ENCODE assay signal across 8 mouse cellular contexts in the genomic region with DNA sequence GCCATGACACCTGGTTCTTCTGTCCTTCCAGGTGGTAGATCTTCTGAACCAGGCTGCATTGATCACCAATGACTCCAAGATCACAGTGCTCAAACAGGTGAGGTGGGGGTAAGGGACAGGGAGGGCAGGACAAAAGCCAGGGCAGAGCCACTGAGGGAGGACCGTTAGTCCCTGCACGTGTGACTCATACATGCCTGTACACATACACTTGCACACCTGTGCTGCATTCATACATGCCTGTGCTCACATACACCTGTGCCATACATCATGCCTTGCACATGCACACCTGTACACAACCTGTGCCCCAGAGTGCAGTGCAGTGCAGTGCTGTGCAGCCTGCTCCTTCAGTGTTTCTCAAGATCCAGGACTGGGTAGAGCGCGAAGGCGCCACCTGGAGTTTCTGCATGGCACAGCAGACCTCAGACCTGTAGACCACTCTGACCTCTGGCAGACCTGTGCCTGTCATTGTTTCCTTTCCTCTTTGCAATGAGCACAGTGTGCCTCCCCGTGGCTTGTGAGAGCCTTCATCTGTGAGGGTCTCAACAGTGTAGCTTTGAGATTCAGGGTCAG. TPM values are rescaled to one million over a fixed set of nuclear protein-coding genes. Genes with fewer than 3 reads are reported as not detected.
A peak's percentile ranks its signal among the peaks of the same experiment; 100 is the strongest.
DNase-seq lines count a peak whose midpoint lies in the region; ATAC-seq lines count a peak whose summit lies in the region.

No protein-coding gene starts in this region.

- peaks cover 40% of the 10 kb centered on the region for H3K36me3 ChIP-seq in ES-E14 (ENCODE audit: control insufficient read depth, insufficient read depth, low read length, poor library complexity, severe bottlenecking)
- peaks cover 53% of the 10 kb centered on the region for H3K36me3 ChIP-seq in embryonic facial prominence, embryonic 15.5 days
- peaks cover 31% of the 10 kb centered on the region for H3K36me3 ChIP-seq in hindbrain, embryonic 16.5 days (ENCODE audit: control insufficient read depth, insufficient read depth, low read length)
- H3K36me3 ChIP-seq in liver, embryonic 12.5 days = peaks cover 60% of the 10 kb centered on the region
- peaks cover 34% of the 10 kb centered on the region for H3K36me3 ChIP-seq in neural tube, embryonic 14.5 days (ENCODE audit: control insufficient read depth, insufficient read depth, low read length)

- 60% methylated on average over 6 of the region's 6 CpGs for WGBS in embryonic facial prominence, embryonic 15.5 days
- WGBS in hindbrain, embryonic 16.5 days = 66% methylated on average over 6 of the region's 6 CpGs
- 68% methylated on average over 6 of the region's 6 CpGs for WGBS in liver, embryonic 12.5 days (ENCODE audit: insufficient replicate concordance)
- WGBS in neural tube, embryonic 14.5 days = 64% methylated on average over 6 of the region's 6 CpGs

- in situ Hi-C loops in ES-E14 (cut with MboI; ENCODE audit: low sequenced_read_pairs in 2 of 2, unreplicated experiment in 2 of 2) = no loop called here

- no peak overlapping the region for H3K4me2 ChIP-seq in embryonic facial prominence, embryonic 15.5 days (replicated peaks)
- H3K4me2 ChIP-seq in hindbrain, embryonic 16.5 days (ENCODE audit: low read length) = no peak overlapping the region
- no peak overlapping the region for H3K4me2 ChIP-seq in liver, embryonic 12.5 days
- H3K4me2 ChIP-seq in neural tube, embryonic 14.5 days (ENCODE audit: low read depth, low read length) = no peak overlapping the region

- intact Hi-C loops in gastrocnemius, postnatal 14 days (cut with DNase I; ENCODE audit: low total_unique reads) = no loop called here

- no peak overlapping the region for H3K4me3 ChIP-seq in ES-E14 (ENCODE audit: insufficient read depth in 1 of 2, low read depth in 1 of 2, low read length in 2 of 2, poor library complexity in 1 of 2, severe bottlenecking in 1 of 2)
- H3K4me3 ChIP-seq in embryonic facial prominence, embryonic 15.5 days (replicated peaks) = no peak overlapping the region
- H3K4me3 ChIP-seq in hindbrain, embryonic 16.5 days (ENCODE audit: low read length) = no peak overlapping the region
- no peak overlapping the region for H3K4me3 ChIP-seq in liver, embryonic 12.5 days
- no peak overlapping the region for H3K4me3 ChIP-seq in neural tube, embryonic 14.5 days (ENCODE audit: low read depth, low read length)

- peak; percentile 53 for DNase-seq in gastrocnemius, postnatal 10 days
- DNase-seq in gastrocnemius, postnatal 14 days = no peak
- DNase-seq in ES-E14 (ENCODE audit: low read depth, low spot score) = peak; percentile 68

- no peak overlapping the region for H3K9ac ChIP-seq in ES-E14 (ENCODE audit: insufficient read depth, low read depth, low read length, poor library complexity, severe bottlenecking)
- H3K9ac ChIP-seq in embryonic facial prominence, embryonic 15.5 days = no peak overlapping the region
- no peak overlapping the region for H3K9ac ChIP-seq in hindbrain, embryonic 16.5 days (ENCODE audit: low read depth, low read length)
- no peak overlapping the region for H3K9ac ChIP-seq in liver, embryonic 12.5 days
- no peak overlapping the region for H3K9ac ChIP-seq in neural tube, embryonic 14.5 days (replicated peaks; ENCODE audit: low read depth, low read length)

- H3K4me1 ChIP-seq in ES-E14 (ENCODE audit: control insufficient read depth in 2 of 2, insufficient read depth in 2 of 2, low read length in 2 of 2, poor library complexity in 1 of 2) = peaks cover 1 to 5% of the 10 kb centered on the region in 2 experiments; a peak in 2 of 4 replicates
- peaks cover 16% of the 10 kb centered on the region for H3K4me1 ChIP-seq in embryonic facial prominence, embryonic 15.5 days
- peaks cover 13% of the 10 kb centered on the region for H3K4me1 ChIP-seq in hindbrain, embryonic 16.5 days (ENCODE audit: control insufficient read depth, insufficient read depth, low read depth, low read length)
- H3K4me1 ChIP-seq in liver, embryonic 12.5 days = peaks cover 29% of the 10 kb centered on the region
- H3K4me1 ChIP-seq in neural tube, embryonic 14.5 days (ENCODE audit: control insufficient read depth, insufficient read depth, low read length) = peaks cover 11% of the 10 kb centered on the region

- 0 out of 2 replicates have a peak, but pooled peaks have one; percentile 21 for ATAC-seq in embryonic facial prominence, embryonic 15.5 days (ENCODE audit: insufficient number of reproducible peaks, low FRiP score, low TSS enrichment, low read depth)
- ATAC-seq in hindbrain, embryonic 16.5 days = peak; percentile 27
- ATAC-seq in liver, embryonic 12.5 days = peak; percentile 42
- peak; percentile 22; the same call in 1 of the 2 replicates for ATAC-seq in neural tube, embryonic 14.5 days (ENCODE audit: low read depth)
- ATAC-seq in activated CD4-positive, CD25-positive, alpha-beta regulatory T cell, adult 4 months = no peak

- H3K9me3 ChIP-seq in ES-E14 (ENCODE audit: control insufficient read depth, insufficient read depth, low read depth, low read length) = no peaks in the 10 kb centered on the region
- H3K9me3 ChIP-seq in embryonic facial prominence, embryonic 15.5 days (replicated peaks) = no peaks in the 10 kb centered on the region
- H3K9me3 ChIP-seq in hindbrain, embryonic 16.5 days (ENCODE audit: control insufficient read depth, low read length) = no peaks in the 10 kb centered on the region
- no peaks in the 10 kb centered on the region for H3K9me3 ChIP-seq in liver, embryonic 12.5 days (replicated peaks)
- no peaks in the 10 kb centered on the region for H3K9me3 ChIP-seq in neural tube, embryonic 14.5 days (ENCODE audit: control insufficient read depth, low read length)

- H3K27me3 ChIP-seq in embryonic facial prominence, embryonic 15.5 days = no peaks in the 10 kb centered on the region
- H3K27me3 ChIP-seq in hindbrain, embryonic 16.5 days (replicated peaks; ENCODE audit: control insufficient read depth, insufficient read depth, low read length) = no peaks in the 10 kb centered on the region
- H3K27me3 ChIP-seq in liver, embryonic 12.5 days (replicated peaks) = no peaks in the 10 kb centered on the region
- no peaks in the 10 kb centered on the region for H3K27me3 ChIP-seq in neural tube, embryonic 14.5 days (ENCODE audit: control insufficient read depth, insufficient read depth, low read length)

- H3K27ac ChIP-seq in ES-E14 (ENCODE audit: insufficient read depth, low read depth, low read length, poor library complexity, severe bottlenecking) = no peak overlapping the region
- no peak overlapping the region for H3K27ac ChIP-seq in embryonic facial prominence, embryonic 15.5 days (replicated peaks)
- H3K27ac ChIP-seq in hindbrain, embryonic 16.5 days (ENCODE audit: low read depth, low read length) = no peak overlapping the region
- H3K27ac ChIP-seq in liver, embryonic 12.5 days = no peak overlapping the region
- H3K27ac ChIP-seq in neural tube, embryonic 14.5 days (ENCODE audit: low read depth, low read length) = no peak overlapping the region

RNA-seq across cellular contexts. Expression of gene Sympk, which starts 5.0 kb away (rescaled TPM):
- total RNA-seq in gastrocnemius, postnatal 10 days (2021) = 10 to 100 TPM; 39.9 to 45.0 TPM
- 10 to 100 TPM; 38.2 to 41.1 TPM for total RNA-seq in gastrocnemius, postnatal 14 days (2021)
- total RNA-seq in ES-E14 (2012; rRNA removed) = 91.5 and 105 TPM in 2 replicates
- polyA plus RNA-seq in embryonic facial prominence, embryonic 15.5 days (2015; fragmentation: Nextera tagmentation; extraction: Ambion mirVana) = 35.3 and 36.8 TPM in 2 replicates
- polyA plus RNA-seq in hindbrain, embryonic 16.5 days (2015; fragmentation: Nextera tagmentation; extraction: Ambion mirVana) = 24.1 and 27.5 TPM in 2 replicates
- polyA plus RNA-seq in liver, embryonic 12.5 days (2016; fragmentation: Nextera tagmentation; extraction: Ambion mirVana) = 30.3 and 33.3 TPM in 2 replicates
- polyA plus RNA-seq in neural tube, embryonic 14.5 days (2014; fragmentation: Nextera tagmentation; extraction: Ambion mirVana) = 16.8 and 16.9 TPM in 2 replicates
- 10 to 100 TPM in 1 of 2 experiments, 1 to 10 TPM in 1; 10.0 to 10.3 TPM for polyA plus RNA-seq in activated CD4-positive, CD25-positive, alpha-beta regulatory T cell, adult 4 months (2017; shearing (Covaris generic))

RNA-seq across cellular contexts. Expression of gene Foxa3, which starts 5.8 kb away (rescaled TPM):
- under 1 TPM in 1 of 2 experiments, not detected in 1; 0.16 TPM for total RNA-seq in gastrocnemius, postnatal 10 days (2021)
- not detected for total RNA-seq in gastrocnemius, postnatal 14 days (2021)
- total RNA-seq in ES-E14 (2012; rRNA removed) = 1.6 and 1.7 TPM in 2 replicates
- polyA plus RNA-seq in embryonic facial prominence, embryonic 15.5 days (2015; fragmentation: Nextera tagmentation; extraction: Ambion mirVana) = 0.58 and 1.3 TPM in 2 replicates
- polyA plus RNA-seq in hindbrain, embryonic 16.5 days (2015; fragmentation: Nextera tagmentation; extraction: Ambion mirVana) = not detected in 2 replicates
- polyA plus RNA-seq in liver, embryonic 12.5 days (2016; fragmentation: Nextera tagmentation; extraction: Ambion mirVana) = 25.3 and 26.6 TPM in 2 replicates
- polyA plus RNA-seq in neural tube, embryonic 14.5 days (2014; fragmentation: Nextera tagmentation; extraction: Ambion mirVana) = not detected in 2 replicates
- polyA plus RNA-seq in activated CD4-positive, CD25-positive, alpha-beta regulatory T cell, adult 4 months (2017; shearing (Covaris generic)) = under 1 TPM in 1 of 2 experiments, not detected in 1; 0.16 TPM

RNA-seq across cellular contexts. Expression of gene Rsph6a, which starts 25.3 kb away (rescaled TPM):
- not detected for total RNA-seq in gastrocnemius, postnatal 10 days (2021)
- total RNA-seq in gastrocnemius, postnatal 14 days (2021) = not detected
- 0.94 and 2.3 TPM in 2 replicates for total RNA-seq in ES-E14 (2012; rRNA removed)
- polyA plus RNA-seq in embryonic facial prominence, embryonic 15.5 days (2015; fragmentation: Nextera tagmentation; extraction: Ambion mirVana) = not detected in 2 replicates
- 0.17 and 0.40 TPM in 2 replicates for polyA plus RNA-seq in hindbrain, embryonic 16.5 days (2015; fragmentation: Nextera tagmentation; extraction: Ambion mirVana)
- not detected in 2 replicates for polyA plus RNA-seq in liver, embryonic 12.5 days (2016; fragmentation: Nextera tagmentation; extraction: Ambion mirVana)
- not detected in 2 replicates for polyA plus RNA-seq in neural tube, embryonic 14.5 days (2014; fragmentation: Nextera tagmentation; extraction: Ambion mirVana)
- polyA plus RNA-seq in activated CD4-positive, CD25-positive, alpha-beta regulatory T cell, adult 4 months (2017; shearing (Covaris generic)) = not detected

RNA-seq across cellular contexts. Expression of gene Irf2bp1, which starts 25.3 kb away (rescaled TPM):
- 10 to 100 TPM; 20.4 to 24.0 TPM for total RNA-seq in gastrocnemius, postnatal 10 days (2021)
- 10 to 100 TPM; 14.9 to 18.6 TPM for total RNA-seq in gastrocnemius, postnatal 14 days (2021)
- 15.9 and 16.3 TPM in 2 replicates for total RNA-seq in ES-E14 (2012; rRNA removed)
- polyA plus RNA-seq in embryonic facial prominence, embryonic 15.5 days (2015; fragmentation: Nextera tagmentation; extraction: Ambion mirVana) = 31.1 and 32.2 TPM in 2 replicates
- polyA plus RNA-seq in hindbrain, embryonic 16.5 days (2015; fragmentation: Nextera tagmentation; extraction: Ambion mirVana) = 26.8 and 27.3 TPM in 2 replicates
- 20.1 and 22.3 TPM in 2 replicates for polyA plus RNA-seq in liver, embryonic 12.5 days (2016; fragmentation: Nextera tagmentation; extraction: Ambion mirVana)
- 29.7 and 30.3 TPM in 2 replicates for polyA plus RNA-seq in neural tube, embryonic 14.5 days (2014; fragmentation: Nextera tagmentation; extraction: Ambion mirVana)
- polyA plus RNA-seq in activated CD4-positive, CD25-positive, alpha-beta regulatory T cell, adult 4 months (2017; shearing (Covaris generic)) = 1 to 10 TPM; 2.0 to 3.0 TPM

RNA-seq across cellular contexts. Expression of gene Mypop, which starts 38.1 kb away (rescaled TPM):
- total RNA-seq in gastrocnemius, postnatal 10 days (2021) = 1 to 10 TPM; 2.0 to 3.5 TPM
- total RNA-seq in gastrocnemius, postnatal 14 days (2021) = 1 to 10 TPM; 2.2 to 3.7 TPM
- total RNA-seq in ES-E14 (2012; rRNA removed) = 3.1 and 3.7 TPM in 2 replicates
- polyA plus RNA-seq in embryonic facial prominence, embryonic 15.5 days (2015; fragmentation: Nextera tagmentation; extraction: Ambion mirVana) = 5.9 and 6.3 TPM in 2 replicates
- polyA plus RNA-seq in hindbrain, embryonic 16.5 days (2015; fragmentation: Nextera tagmentation; extraction: Ambion mirVana) = 5.8 and 6.3 TPM in 2 replicates
- 1.3 and 1.7 TPM in 2 replicates for polyA plus RNA-seq in liver, embryonic 12.5 days (2016; fragmentation: Nextera tagmentation; extraction: Ambion mirVana)
- 6.0 and 6.9 TPM in 2 replicates for polyA plus RNA-seq in neural tube, embryonic 14.5 days (2014; fragmentation: Nextera tagmentation; extraction: Ambion mirVana)
- 1 to 10 TPM; 2.2 to 2.8 TPM for polyA plus RNA-seq in activated CD4-positive, CD25-positive, alpha-beta regulatory T cell, adult 4 months (2017; shearing (Covaris generic))

Comparison
In these comparisons a context has a peak if more than half of its experiments do, and no peak if none do; other contexts are left out.
1. RNA of gene Foxa3, which starts 5.8 kb away (polyA plus RNA-seq): 25.3 to 26.6 TPM in liver, embryonic 12.5 days; 0.58 to 1.3 TPM in embryonic facial prominence, embryonic 15.5 days, 0.16 TPM in activated CD4-positive, CD25-positive, alpha-beta regulatory T cell, adult 4 months, not detected in neural tube, embryonic 14.5 days and not detected in hindbrain, embryonic 16.5 days; every median in the first group is over 10 times any median in the second.